Mouse (Mus musculus): Measurements from ENCODE around the gene Lrrc19.

- TF ChIP-seq POLR2A (IDR thresholded peaks at IDR 0.05; ENCODE audit: low read depth, low read length) (no peak), CTCF (conservative IDR thresholded peaks at IDR 0.05; ENCODE audit: insufficient read depth, insufficient read length, low read depth, low read length) (no peak)
Measured at GRCm38 (mm10) chr4:94691078-94691477, 41.1 kb upstream of the Lrrc19 start.
